Comparison of ENCODE assay signal across 8 mouse cellular contexts in the genomic region with DNA sequence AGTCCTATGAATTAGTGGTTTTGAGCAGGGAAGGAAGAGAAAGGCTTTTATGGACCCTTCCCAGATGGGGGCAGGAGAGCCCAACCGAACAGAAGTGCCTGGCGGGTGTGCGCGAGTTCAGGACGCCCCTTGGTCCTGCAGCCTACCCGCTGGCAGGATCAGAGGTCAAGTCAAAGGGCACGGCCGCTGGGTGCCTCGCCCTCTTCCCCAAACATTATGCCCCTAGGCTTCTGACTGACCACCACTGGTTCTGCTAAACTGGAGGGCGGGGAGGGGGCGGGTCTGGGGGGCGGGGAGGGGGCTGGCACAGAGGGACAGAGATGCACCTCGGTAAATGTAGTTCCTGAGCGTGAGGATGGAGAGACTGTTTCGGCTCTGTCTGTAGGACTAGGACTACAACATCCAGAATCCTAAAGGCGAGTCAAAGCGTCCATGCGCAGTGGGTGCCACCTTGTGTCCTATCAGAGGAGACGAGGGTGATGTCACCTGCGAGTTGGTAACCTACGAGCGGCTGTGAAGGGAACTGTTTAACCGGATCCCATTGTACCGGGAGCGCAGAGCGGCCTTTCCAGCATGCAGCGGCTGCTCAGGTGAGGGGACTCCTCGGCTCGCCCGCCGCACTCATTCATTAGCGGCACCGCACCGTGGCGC. TPM values are rescaled to one million over a fixed set of nuclear protein-coding genes. Genes with fewer than 3 reads are reported as not detected.
DNase-seq lines count a peak whose midpoint lies in the region; ATAC-seq and TF ChIP-seq lines count a peak whose summit lies in the region.

A gene (plus strand): TSS at position 472 of the 651 bp plus-strand sequence.

- no peaks in the 10 kb centered on the region for H3K27me3 ChIP-seq in embryonic facial prominence, embryonic 14.5 days (replicated peaks; ENCODE audit: control insufficient read depth, insufficient read depth, low read length)
- H3K27me3 ChIP-seq in heart, adult 2 months (ENCODE audit: control insufficient read depth, insufficient read depth, low read length), result no peaks in the 10 kb centered on the region
- H3K27me3 ChIP-seq in limb, embryonic 13.5 days, result peaks cover 4% of the 10 kb centered on the region; the same call in 1 of the 2 replicates
- H3K27me3 ChIP-seq in midbrain, embryonic 16.5 days (ENCODE audit: control insufficient read depth, insufficient read depth, low read depth, low read length), result peaks cover 4% of the 10 kb centered on the region; the same call in 1 of the 2 replicates

- peak; percentile 74 for TF ChIP-seq EP300 in heart, adult 2 months (IDR thresholded peaks at IDR 0.05; ENCODE audit: insufficient read depth, low read depth, low read length)

- TF ChIP-seq POLR2A in heart, adult 2 months (IDR thresholded peaks at IDR 0.05; ENCODE audit: insufficient read depth, low read depth, low read length), result peak; percentile 99

- peak within 1 kb of the TSS; percentile 95 for H3K27ac ChIP-seq in embryonic facial prominence, embryonic 14.5 days (replicated peaks; ENCODE audit: low read depth, low read length)
- peak within 1 kb of the TSS; percentile 98 for H3K27ac ChIP-seq in heart, adult 2 months
- H3K27ac ChIP-seq in limb, embryonic 13.5 days, result peak within 1 kb of the TSS; percentile 92
- H3K27ac ChIP-seq in midbrain, embryonic 16.5 days (ENCODE audit: low read length), result peak within 1 kb of the TSS; percentile 98

- H3K4me3 ChIP-seq in embryonic facial prominence, embryonic 14.5 days (ENCODE audit: low read depth, low read length), result peak within 1 kb of the TSS; percentile 56
- H3K4me3 ChIP-seq in heart, adult 2 months, result peak within 1 kb of the TSS; percentile 88
- H3K4me3 ChIP-seq in limb, embryonic 13.5 days, result peak within 1 kb of the TSS; percentile 77
- peak within 1 kb of the TSS; percentile 93 for H3K4me3 ChIP-seq in midbrain, embryonic 16.5 days (ENCODE audit: low read depth, low read length)

- no peaks in the 10 kb centered on the region for H3K9me3 ChIP-seq in embryonic facial prominence, embryonic 14.5 days (ENCODE audit: control insufficient read depth, low read length)
- H3K9me3 ChIP-seq in limb, embryonic 13.5 days, result no peaks in the 10 kb centered on the region
- H3K9me3 ChIP-seq in midbrain, embryonic 16.5 days (replicated peaks; ENCODE audit: control insufficient read depth, low read length, poor library complexity, severe bottlenecking), result no peaks in the 10 kb centered on the region

- peak; percentile 56 for TF ChIP-seq CTCF in heart, adult 2 months (IDR thresholded peaks at IDR 0.05)

- DNase-seq in 3T3-L1 (ENCODE audit: low read depth, low spot score), result peak; percentile 99
- DNase-seq in adrenal gland, postnatal 4 days (ENCODE audit: low spot score in 2 of 2), result peak; percentile 63 to 78
- peak; percentile 100 for DNase-seq in embryonic facial prominence, embryonic 14.5 days (ENCODE audit: low spot score)
- DNase-seq in heart, adult 2 months, result peak; percentile 88 to 95
- peak; percentile 96 to 98 for DNase-seq in kidney, adult 8-10 months
- DNase-seq in spleen, postnatal 10 days (ENCODE audit: low spot score in 2 of 2), result peak; percentile 56 to 89

- intact Hi-C loops in heart, adult 2 months (cut with DNase I), result loop anchor here (2.0 kb wide), 2 partner anchors 62 to 216 kb away; no protein-coding TSS in a partner anchor

- peak within 1 kb of the TSS; percentile 84 for H3K9ac ChIP-seq in embryonic facial prominence, embryonic 14.5 days (ENCODE audit: low read depth, low read length)
- peak within 1 kb of the TSS; percentile 97 for H3K9ac ChIP-seq in heart, adult 2 months (ENCODE audit: low read depth, low read length)
- H3K9ac ChIP-seq in limb, embryonic 13.5 days, result peak within 1 kb of the TSS; percentile 86
- peak within 1 kb of the TSS; percentile 98 for H3K9ac ChIP-seq in midbrain, embryonic 16.5 days (ENCODE audit: low read depth, low read length)

- H3K4me1 ChIP-seq in embryonic facial prominence, embryonic 14.5 days (ENCODE audit: control insufficient read depth, insufficient read depth, low read length), result peaks cover 20% of the 10 kb centered on the region; the same call in 1 of the 2 replicates
- peaks cover 4% of the 10 kb centered on the region for H3K4me1 ChIP-seq in heart, adult 2 months (ENCODE audit: control insufficient read depth, insufficient read depth, low read length)
- H3K4me1 ChIP-seq in limb, embryonic 13.5 days, result peaks cover 27% of the 10 kb centered on the region
- H3K4me1 ChIP-seq in midbrain, embryonic 16.5 days (ENCODE audit: control insufficient read depth, insufficient read depth, low read length), result peaks cover 32% of the 10 kb centered on the region

- peak; percentile 100 for ATAC-seq in embryonic facial prominence, embryonic 14.5 days (ENCODE audit: low read depth)
- peak; percentile 100 for ATAC-seq in limb, embryonic 13.5 days (ENCODE audit: low FRiP score, low read depth)
- peak; percentile 100 for ATAC-seq in midbrain, embryonic 16.5 days

- peaks cover 2% of the 10 kb centered on the region for H3K79me2 ChIP-seq in heart, adult 2 months (replicated peaks; ENCODE audit: control insufficient read depth, insufficient read depth, low read length)

- H3K4me2 ChIP-seq in embryonic facial prominence, embryonic 14.5 days (ENCODE audit: low read depth, low read length), result peak within 1 kb of the TSS; percentile 95
- H3K4me2 ChIP-seq in limb, embryonic 13.5 days (replicated peaks), result peak within 1 kb of the TSS; percentile 99
- peak within 1 kb of the TSS; percentile 78 for H3K4me2 ChIP-seq in midbrain, embryonic 16.5 days (ENCODE audit: low read length)

- H3K36me3 ChIP-seq in embryonic facial prominence, embryonic 14.5 days (ENCODE audit: control insufficient read depth, insufficient read depth, low read length), result no peaks in the 10 kb centered on the region
- H3K36me3 ChIP-seq in heart, adult 2 months (ENCODE audit: control insufficient read depth, insufficient read depth, low read length), result peaks cover 17% of the 10 kb centered on the region
- H3K36me3 ChIP-seq in limb, embryonic 13.5 days, result no peaks in the 10 kb centered on the region
- H3K36me3 ChIP-seq in midbrain, embryonic 16.5 days (ENCODE audit: control insufficient read depth, insufficient read depth, low read length), result no peaks in the 10 kb centered on the region

- 1% methylated on average over 31 of the region's 35 CpGs for WGBS in embryonic facial prominence, embryonic 14.5 days
- WGBS in heart, adult 2 months, result under 1% methylated on average over 35 of the region's 35 CpGs
- under 1% methylated on average over 35 of the region's 35 CpGs for WGBS in limb, embryonic 13.5 days
- WGBS in midbrain, embryonic 16.5 days, result under 1% methylated on average over 34 of the region's 35 CpGs

RNA-seq across cellular contexts. Expression of the gene that starts here (rescaled TPM):
- total RNA-seq in adrenal gland, postnatal 4 days (2021), result 10 to 100 TPM; 30.5 to 31.4 TPM
- polyA plus RNA-seq in embryonic facial prominence, embryonic 14.5 days (2014; fragmentation: Nextera tagmentation; extraction: Ambion mirVana), result 11.0 and 12.1 TPM in 2 replicates
- 10 to 100 TPM; 67.2 to 77.6 TPM for total RNA-seq in heart, adult 2 months (2021)
- 13.1 and 23.9 TPM in 2 replicates for polyA plus RNA-seq in heart, adult 2 months (2012; rRNA removed)
- polyA plus RNA-seq in limb, embryonic 13.5 days (2015; fragmentation: Nextera tagmentation; extraction: Ambion mirVana), result 8.0 and 8.7 TPM in 2 replicates
- polyA plus RNA-seq in midbrain, embryonic 16.5 days (2015; fragmentation: Nextera tagmentation; extraction: Ambion mirVana), result 33.0 and 33.4 TPM in 2 replicates

Comparison
In these comparisons a context has a peak if more than half of its experiments do, and no peak if none do; other contexts are left out.
1. Peak in every context shown above with its lines: DNase-seq, ATAC-seq, H3K4me3 ChIP-seq and H3K27ac ChIP-seq.